Mouse (Mus musculus) lung, adult 2 months (tissue): ENCODE measurements around the gene Mutyh. TPM values are rescaled to one million over a fixed set of nuclear protein-coding genes. Genes with fewer than 3 reads are reported as not detected.

ENCODE experiments used
- DNase-seq: peaks from one replicate; pipeline ENCODE4 v3.0.0; 2022
- H3K4me1 ChIP-seq: fragments of 200-500 bp; 2 replicates; pipeline ENCODE4 v1.6.1; 2011; ENCODE audit warnings: low read length; ENCODE audit not compliant: control insufficient read depth, insufficient read depth
- H3K4me3 ChIP-seq: fragments of 200-500 bp; replicated peaks from 2 replicates; pipeline ENCODE3; 2011; ENCODE audit warnings: low read depth, mild to moderate bottlenecking, control low read depth, low read length; ENCODE audit errors: extremely low read depth
- CTCF ChIP-seq: fragments of 200-500 bp; IDR thresholded peaks from 2 replicates; pipeline ENCODE4 v1.5.1; 2011; ENCODE audit warnings: mild to moderate bottlenecking, low read length, control low read depth; ENCODE audit not compliant: insufficient read depth
- POLR2A ChIP-seq: fragments of 200-500 bp; IDR thresholded peaks from 2 replicates; pipeline ENCODE4 v1.6.1; 2011; ENCODE audit warnings: low read depth, mild to moderate bottlenecking, control low read depth, low read length, borderline replicate concordance; ENCODE audit errors: extremely low read depth
- WGBS: fragments of 180-500 bp; shearing (Covaris S2); methylation state at CpG from one replicate; pipeline ENCODE4 v1.1.7; 2018; 5-methylcytosine and 5-hydroxymethylcytosine counted together
- polyA plus RNA-seq: library from polyadenylated mRNA; depleted of rRNA; stranded (reverse); fragments of >200 nt; gene quantifications from 2 replicates; pipeline ENCODE4 v1.2.3, GENCODE M21; 2012

The Mutyh gene
- polyA plus RNA-seq, 1 experiment, result 7.5 TPM

- Histone ChIP-seq H3K4me3 (no peak overlapping the region), H3K4me1 (no peaks in the 10 kb centered on the region)
- 100% methylated on average over 1 of the region's 1 CpGs for WGBS
- TF ChIP-seq CTCF (0 out of 2 replicates have a peak, but pooled peaks have one; percentile 8), POLR2A (no peak)
- no peak for DNase-seq
These were observed 20.9 kb upstream of the Mutyh start for GRCm38 (mm10) chr4:116786587-116786986.

GRCm38 (mm10) chr4:116787985-116788760 lies 19.4 kb upstream of the Mutyh start:
- 31% methylated on average over 7 of the region's 7 CpGs for WGBS
- no peak for DNase-seq
- Histone ChIP-seq H3K4me1 (no peaks in the 10 kb centered on the region), H3K4me3 (no peak overlapping the region)
- TF ChIP-seq POLR2A (no peak), CTCF (no peak)

DNA sequence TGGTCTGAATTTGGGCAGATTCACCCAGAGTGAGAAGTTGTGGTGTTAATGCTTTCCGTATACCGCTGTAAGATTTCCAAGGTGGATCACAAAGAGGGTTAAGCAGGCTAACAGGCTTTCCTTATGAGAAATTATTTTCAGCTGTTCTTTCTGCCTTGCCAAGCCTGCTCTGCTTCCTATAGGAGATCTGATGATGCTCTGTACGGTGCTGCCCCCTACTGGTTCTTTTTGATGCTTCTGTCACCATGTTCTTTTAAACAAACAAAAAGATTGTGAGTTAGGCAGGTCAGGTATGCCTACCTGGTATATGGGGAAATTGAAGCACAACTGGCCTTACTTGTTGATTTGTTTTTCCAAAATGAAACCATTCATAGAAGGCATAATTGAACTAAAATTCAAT lies 18.6 kb upstream of the Mutyh start:
- peak; percentile 53 for DNase-seq

DNA sequence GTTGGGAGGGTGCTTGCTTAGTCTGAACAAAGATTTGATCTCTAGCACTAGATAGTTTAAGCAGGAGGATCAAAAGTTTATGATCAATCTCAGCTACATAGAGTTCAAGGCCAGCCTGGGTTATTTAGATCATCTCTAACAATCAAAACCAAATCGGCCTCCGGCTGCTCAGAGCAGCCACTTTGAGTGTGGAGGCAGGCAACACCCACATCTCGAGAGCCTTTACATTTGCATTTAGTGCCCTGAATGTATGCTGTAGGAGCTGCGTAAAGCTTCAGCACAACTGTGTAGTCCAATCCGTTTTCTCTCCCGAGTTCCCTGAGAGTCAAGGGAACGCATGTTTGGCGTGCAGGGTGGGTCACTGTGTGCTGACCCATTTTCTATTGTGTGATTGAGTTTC lies 15.1 kb upstream of the Mutyh start:
- TF ChIP-seq POLR2A (no peak), CTCF (no peak)
- Histone ChIP-seq H3K4me3 (no peak overlapping the region), H3K4me1 (peaks cover 3% of the 10 kb centered on the region)
- no peak for DNase-seq
- 84% methylated on average over 8 of the region's 8 CpGs for WGBS

More for the DNA sequence above, 18.6 kb upstream of the Mutyh start:
- WGBS, result 9% methylated on average over 3 of the region's 3 CpGs
- TF ChIP-seq CTCF, result peak; percentile 28; the same call in 1 of the 2 replicates
- TF ChIP-seq POLR2A, result no peak
- Histone ChIP-seq H3K4me1 (no peaks in the 10 kb centered on the region), H3K4me3 (no peak overlapping the region)

DNA sequence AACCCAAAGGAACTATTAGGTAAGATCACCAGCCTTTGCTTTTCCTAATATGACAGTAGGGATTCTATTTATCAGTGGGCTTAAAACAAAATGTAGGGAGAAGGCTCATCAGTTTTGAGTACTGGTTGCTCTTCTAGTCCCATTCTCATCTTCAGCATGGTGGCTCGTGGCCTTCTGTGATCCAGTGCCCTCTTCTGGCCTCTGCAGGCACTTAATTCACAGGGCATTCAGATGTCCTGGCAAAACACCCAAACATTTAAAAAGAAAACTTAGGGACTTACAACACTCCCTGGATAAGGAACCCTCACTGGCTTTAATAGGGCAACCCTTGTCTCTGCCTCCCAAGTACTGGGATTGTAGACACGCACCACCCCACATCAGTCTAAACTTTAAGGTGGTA lies 13.2 kb upstream of the Mutyh start:
- no peak overlapping the region for H3K4me3 ChIP-seq
- WGBS, result 70% methylated on average over 2 of the region's 2 CpGs
- DNase-seq, result no peak
- H3K4me1 ChIP-seq, result peaks cover 3% of the 10 kb centered on the region
- no peak for TF ChIP-seq POLR2A

DNA sequence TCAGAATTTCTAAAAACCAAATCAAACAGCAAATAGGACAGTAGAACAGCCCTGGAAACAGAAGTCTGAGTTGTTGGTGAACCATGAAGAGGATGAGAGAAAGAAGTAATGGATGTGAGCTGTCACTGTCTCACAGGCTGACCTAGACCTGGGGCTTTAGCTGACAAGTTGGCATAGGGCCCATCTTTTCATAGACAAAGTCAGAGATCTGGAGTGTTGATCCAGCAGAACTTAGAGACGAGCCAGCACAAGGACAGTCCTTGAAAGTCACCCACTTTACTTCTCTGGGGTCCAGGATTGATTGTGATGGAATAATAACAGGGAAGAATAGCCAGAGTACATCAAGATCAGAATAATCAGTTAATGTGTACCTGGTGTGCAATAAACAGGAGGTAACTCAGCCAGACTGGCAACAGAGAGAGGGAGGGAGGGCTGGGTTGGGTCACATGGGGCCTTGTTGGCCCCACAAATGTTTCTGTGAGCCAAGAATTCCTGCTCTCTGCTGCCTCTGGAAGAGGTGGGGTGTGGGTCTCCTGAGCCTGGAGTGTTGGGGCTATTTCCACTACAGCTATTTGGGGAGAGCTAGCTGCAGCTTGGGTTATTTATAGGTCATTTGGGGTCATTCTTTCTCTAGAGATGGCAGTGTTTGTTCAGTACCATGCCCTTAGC lies 10.9 kb upstream of the Mutyh start:
- Histone ChIP-seq H3K4me1 (peaks cover 3% of the 10 kb centered on the region), H3K4me3 (no peak overlapping the region)
- 38% methylated on average over 1 of the region's 1 CpGs for WGBS
- TF ChIP-seq CTCF, result no peak
- no peak for TF ChIP-seq POLR2A
- no peak for DNase-seq

GRCm38 (mm10) chr4:116799901-116800300 lies 7.6 kb upstream of the Mutyh start:
- DNase-seq, result no peak
- Histone ChIP-seq H3K4me3 (no peak overlapping the region), H3K4me1 (peaks cover 3% of the 10 kb centered on the region)
- peak; percentile 17; the same call in 1 of the 2 replicates for TF ChIP-seq CTCF
- TF ChIP-seq POLR2A, result no peak
- 36% methylated on average over 5 of the region's 5 CpGs for WGBS

- H3K4me1 ChIP-seq, result no peaks in the 10 kb centered on the region
- WGBS, result 52% methylated on average over 3 of the region's 3 CpGs
- no peak for DNase-seq
- TF ChIP-seq POLR2A (no peak), CTCF (no peak)
- no peak overlapping the region for H3K4me3 ChIP-seq
These were observed 3.5 kb downstream of the Mutyh start for GRCm38 (mm10) chr4:116811012-116811411.

DNA sequence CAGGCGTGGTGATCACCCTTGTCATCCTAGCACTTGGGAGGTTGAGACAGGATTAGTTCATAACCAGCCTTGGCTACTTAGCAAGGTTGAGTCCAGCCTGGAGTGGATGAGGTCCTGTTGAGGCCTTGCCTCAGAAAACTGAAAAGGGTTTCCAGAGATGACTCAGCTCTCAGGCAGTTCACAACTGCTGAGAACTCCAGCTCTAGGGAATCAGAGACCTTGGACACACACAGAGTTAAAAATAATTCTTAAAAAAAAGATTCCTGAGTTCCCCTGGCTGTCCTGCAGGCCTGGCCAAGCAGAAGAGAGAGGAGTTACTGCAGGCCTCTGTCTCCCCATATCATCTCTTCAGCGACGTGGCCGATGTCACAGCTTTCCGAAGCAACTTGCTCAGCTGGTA lies 7.8 kb downstream of the Mutyh start:
- no peak for DNase-seq
- TF ChIP-seq CTCF, result no peak
- Histone ChIP-seq H3K4me3 (no peak overlapping the region), H3K4me1 (no peaks in the 10 kb centered on the region)
- 87% methylated on average over 5 of the region's 5 CpGs for WGBS

DNA sequence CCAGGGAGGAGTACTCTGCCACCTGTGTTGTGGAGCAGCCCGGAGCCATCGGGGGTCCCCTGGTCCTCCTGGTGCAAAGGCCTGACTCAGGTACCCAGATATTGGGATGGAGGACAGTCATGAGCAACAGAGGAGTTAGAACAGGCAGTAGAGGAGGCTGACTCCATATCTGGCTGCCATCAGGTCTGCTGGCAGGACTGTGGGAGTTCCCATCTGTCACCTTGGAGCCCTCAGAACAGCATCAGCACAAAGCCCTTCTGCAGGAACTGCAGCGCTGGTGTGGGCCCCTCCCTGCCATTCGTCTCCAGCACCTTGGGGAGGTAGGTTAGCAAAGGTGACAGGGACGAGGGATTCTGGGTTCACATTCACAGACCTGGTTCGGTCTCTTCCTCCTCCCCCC lies 10.0 kb downstream of the Mutyh start:
- H3K4me3 ChIP-seq, result no peak overlapping the region
- peaks cover 3% of the 10 kb centered on the region; the same call in 1 of the 2 replicates for H3K4me1 ChIP-seq
- no peak for DNase-seq
- TF ChIP-seq POLR2A, result no peak
- TF ChIP-seq CTCF, result no peak
- 95% methylated on average over 6 of the region's 6 CpGs for WGBS
